Mouse (Mus musculus): ENCODE data around the gene Olfr467. TPM values are rescaled to one million over a fixed set of nuclear protein-coding genes. Genes with fewer than 3 reads are reported as not detected.

Gene Olfr467
- polyA plus RNA-seq (2014; fragmentation: Nextera tagmentation; extraction: Ambion mirVana): not detected in 2 replicates

- Histone ChIP-seq H3K9ac (replicated peaks; ENCODE audit: low read depth, low read length) (no peak within 1 kb of the TSS), H3K4me3 (ENCODE audit: low read depth, low read length) (no peak within 1 kb of the TSS), H3K27ac (ENCODE audit: low read depth, low read length) (no peak within 1 kb of the TSS), H3K4me1 (ENCODE audit: control insufficient read depth, insufficient read depth, low read length) (no peaks in the 10 kb centered on the region), H3K9me3 (ENCODE audit: control insufficient read depth, low read length) (no peaks in the 10 kb centered on the region), H3K36me3 (ENCODE audit: control insufficient read depth, insufficient read depth, low read length) (no peaks in the 10 kb centered on the region), H3K27me3 (ENCODE audit: control insufficient read depth, insufficient read depth, low read length) (no peaks in the 10 kb centered on the region), H3K4me2 (ENCODE audit: low read depth, low read length) (no peak within 1 kb of the TSS)
- ATAC-seq (ENCODE audit: low read depth): no peak
Measured at GRCm38 (mm10) chr7:107811963-107812362, at the start of gene Olfr467. Gene Olfr467 (plus strand): TSS chr7:107812263.

- no peak for ATAC-seq (ENCODE audit: low read depth)
- Histone ChIP-seq H3K4me2 (ENCODE audit: low read depth, low read length) (no peak overlapping the region), H3K27me3 (ENCODE audit: control insufficient read depth, insufficient read depth, low read length) (no peaks in the 10 kb centered on the region), H3K4me1 (ENCODE audit: control insufficient read depth, insufficient read depth, low read length) (no peaks in the 10 kb centered on the region), H3K4me3 (ENCODE audit: low read depth, low read length) (no peak overlapping the region), H3K27ac (ENCODE audit: low read depth, low read length) (no peak overlapping the region), H3K9ac (replicated peaks; ENCODE audit: low read depth, low read length) (no peak overlapping the region), H3K36me3 (ENCODE audit: control insufficient read depth, insufficient read depth, low read length) (no peaks in the 10 kb centered on the region), H3K9me3 (ENCODE audit: control insufficient read depth, low read length) (no peaks in the 10 kb centered on the region)
- 58% methylated on average over 6 of the region's 6 CpGs for WGBS
Measured at GRCm38 (mm10) chr7:107770812-107771211, 41.3 kb upstream of the Olfr467 start.

GRCm38 (mm10) chr7:107778216-107778615, 33.8 kb upstream of the Olfr467 start:
- Histone ChIP-seq H3K4me1 (ENCODE audit: control insufficient read depth, insufficient read depth, low read length) (no peaks in the 10 kb centered on the region), H3K4me3 (ENCODE audit: low read depth, low read length) (no peak overlapping the region), H3K36me3 (ENCODE audit: control insufficient read depth, insufficient read depth, low read length) (no peaks in the 10 kb centered on the region), H3K4me2 (ENCODE audit: low read depth, low read length) (no peak overlapping the region), H3K27ac (ENCODE audit: low read depth, low read length) (no peak overlapping the region), H3K27me3 (ENCODE audit: control insufficient read depth, insufficient read depth, low read length) (no peaks in the 10 kb centered on the region), H3K9me3 (ENCODE audit: control insufficient read depth, low read length) (no peaks in the 10 kb centered on the region), H3K9ac (replicated peaks; ENCODE audit: low read depth, low read length) (no peak overlapping the region)
- 95% methylated on average over 1 of the region's 1 CpGs for WGBS
- ATAC-seq (ENCODE audit: low read depth): no peak

DNA sequence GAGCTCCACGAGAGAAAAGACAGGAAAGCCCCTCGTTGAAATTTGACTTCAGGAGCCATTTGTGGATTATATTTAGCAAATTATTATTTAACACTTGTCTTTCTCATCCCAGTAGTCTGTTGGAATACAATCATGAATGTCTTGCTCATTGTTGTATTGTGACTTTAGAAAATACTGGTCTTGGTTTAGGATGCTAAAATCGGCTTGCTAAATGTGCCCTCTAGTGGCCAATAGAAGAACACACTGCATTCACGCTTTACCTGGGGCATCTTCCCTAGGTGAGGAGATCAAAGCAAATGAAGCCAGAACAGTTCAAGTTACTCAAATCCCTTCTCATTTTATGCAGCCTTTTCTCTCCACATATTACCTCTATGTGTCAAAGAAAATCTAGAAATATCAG, 32.5 kb upstream of the Olfr467 start:
- no peak overlapping the region for H3K27ac ChIP-seq (ENCODE audit: low read depth, low read length)
- no peak overlapping the region for H3K4me2 ChIP-seq (ENCODE audit: low read depth, low read length)
- H3K36me3 ChIP-seq (ENCODE audit: control insufficient read depth, insufficient read depth, low read length): no peaks in the 10 kb centered on the region
- no peak overlapping the region for H3K4me3 ChIP-seq (ENCODE audit: low read depth, low read length)
- WGBS: 49% methylated on average over 4 of the region's 4 CpGs
- H3K9me3 ChIP-seq (ENCODE audit: control insufficient read depth, low read length): no peaks in the 10 kb centered on the region
- ATAC-seq (ENCODE audit: low read depth): no peak; the same call in 1 of the 2 replicates
- no peaks in the 10 kb centered on the region for H3K4me1 ChIP-seq (ENCODE audit: control insufficient read depth, insufficient read depth, low read length)
- no peaks in the 10 kb centered on the region for H3K27me3 ChIP-seq (ENCODE audit: control insufficient read depth, insufficient read depth, low read length)
- H3K9ac ChIP-seq (replicated peaks; ENCODE audit: low read depth, low read length): no peak overlapping the region

GRCm38 (mm10) chr7:107787977-107788620, 24.0 kb upstream of the Olfr467 start:
- peak; percentile 54; the same call in 1 of the 2 replicates for ATAC-seq (ENCODE audit: low read depth)
- H3K9ac ChIP-seq (replicated peaks; ENCODE audit: low read depth, low read length): no peak overlapping the region
- H3K27me3 ChIP-seq (ENCODE audit: control insufficient read depth, insufficient read depth, low read length): no peaks in the 10 kb centered on the region
- no peaks in the 10 kb centered on the region for H3K36me3 ChIP-seq (ENCODE audit: control insufficient read depth, insufficient read depth, low read length)
- H3K27ac ChIP-seq (ENCODE audit: low read depth, low read length): no peak overlapping the region
- H3K4me2 ChIP-seq (ENCODE audit: low read depth, low read length): no peak overlapping the region
- no peak overlapping the region for H3K4me3 ChIP-seq (ENCODE audit: low read depth, low read length)
- no peaks in the 10 kb centered on the region for H3K4me1 ChIP-seq (ENCODE audit: control insufficient read depth, insufficient read depth, low read length)
- 58% methylated on average over 3 of the region's 3 CpGs for WGBS
- H3K9me3 ChIP-seq (ENCODE audit: control insufficient read depth, low read length): no peaks in the 10 kb centered on the region

GRCm38 (mm10) chr7:107796500-107796899, 15.6 kb upstream of the Olfr467 start:
- Histone ChIP-seq H3K4me3 (ENCODE audit: low read depth, low read length) (no peak overlapping the region), H3K27ac (ENCODE audit: low read depth, low read length) (no peak overlapping the region), H3K4me2 (ENCODE audit: low read depth, low read length) (no peak overlapping the region), H3K36me3 (ENCODE audit: control insufficient read depth, insufficient read depth, low read length) (no peaks in the 10 kb centered on the region), H3K27me3 (ENCODE audit: control insufficient read depth, insufficient read depth, low read length) (no peaks in the 10 kb centered on the region), H3K9me3 (ENCODE audit: control insufficient read depth, low read length) (no peaks in the 10 kb centered on the region), H3K4me1 (ENCODE audit: control insufficient read depth, insufficient read depth, low read length) (no peaks in the 10 kb centered on the region), H3K9ac (replicated peaks; ENCODE audit: low read depth, low read length) (no peak overlapping the region)
- WGBS: 89% methylated on average over 2 of the region's 2 CpGs
- no peak for ATAC-seq (ENCODE audit: low read depth)

DNA sequence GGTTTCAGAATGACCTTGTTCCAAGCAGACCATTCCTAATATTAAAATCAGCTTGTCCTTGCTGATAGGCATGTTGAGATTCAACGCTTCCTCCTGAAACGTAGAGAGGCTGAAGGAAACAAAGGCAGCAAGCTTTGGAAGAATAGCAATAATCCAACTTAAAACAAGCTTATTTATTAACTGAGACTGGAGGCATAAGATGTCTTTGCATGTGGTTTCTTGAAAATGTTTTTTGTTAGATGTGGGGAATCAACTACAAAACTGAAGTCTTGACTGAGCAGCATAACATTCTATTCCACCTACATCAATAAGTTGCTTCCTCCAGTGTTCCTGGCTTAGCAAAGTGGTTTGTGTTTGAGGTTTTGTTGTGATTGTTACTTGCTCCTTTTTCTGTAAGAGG, 11.0 kb upstream of the Olfr467 start, which contains the start of gene Ovch2:
Ovch2 (minus strand) TSS at position 101 of the 400 bp plus-strand sequence.
- no peak within 1 kb of the TSS for H3K4me2 ChIP-seq (ENCODE audit: low read depth, low read length)
- WGBS: 97% methylated on average over 2 of the region's 2 CpGs
- no peak for ATAC-seq (ENCODE audit: low read depth)

GRCm38 (mm10) chr7:107802138-107802537, 9.9 kb upstream of the Olfr467 start:
- no peaks in the 10 kb centered on the region for H3K4me1 ChIP-seq (ENCODE audit: control insufficient read depth, insufficient read depth, low read length)
- ATAC-seq (ENCODE audit: low read depth): no peak
- H3K36me3 ChIP-seq (ENCODE audit: control insufficient read depth, insufficient read depth, low read length): no peaks in the 10 kb centered on the region
- H3K9ac ChIP-seq (replicated peaks; ENCODE audit: low read depth, low read length): no peak overlapping the region
- H3K27ac ChIP-seq (ENCODE audit: low read depth, low read length): no peak overlapping the region
- no peaks in the 10 kb centered on the region for H3K9me3 ChIP-seq (ENCODE audit: control insufficient read depth, low read length)
- H3K4me3 ChIP-seq (ENCODE audit: low read depth, low read length): no peak overlapping the region
- H3K27me3 ChIP-seq (ENCODE audit: control insufficient read depth, insufficient read depth, low read length): no peaks in the 10 kb centered on the region
- 82% methylated on average over 3 of the region's 3 CpGs for WGBS
- no peak overlapping the region for H3K4me2 ChIP-seq (ENCODE audit: low read depth, low read length)

More for the DNA sequence above, 11.0 kb upstream of the Olfr467 start, which contains the start of gene Ovch2:
- Histone ChIP-seq H3K4me3 (ENCODE audit: low read depth, low read length) (no peak within 1 kb of the TSS), H3K4me1 (ENCODE audit: control insufficient read depth, insufficient read depth, low read length) (no peaks in the 10 kb centered on the region), H3K9me3 (ENCODE audit: control insufficient read depth, low read length) (no peaks in the 10 kb centered on the region), H3K36me3 (ENCODE audit: control insufficient read depth, insufficient read depth, low read length) (no peaks in the 10 kb centered on the region), H3K27ac (ENCODE audit: low read depth, low read length) (no peak within 1 kb of the TSS), H3K9ac (replicated peaks; ENCODE audit: low read depth, low read length) (no peak within 1 kb of the TSS), H3K27me3 (ENCODE audit: control insufficient read depth, insufficient read depth, low read length) (no peaks in the 10 kb centered on the region)

- H3K4me2 ChIP-seq (ENCODE audit: low read depth, low read length): no peak overlapping the region
- H3K27ac ChIP-seq (ENCODE audit: low read depth, low read length): no peak overlapping the region
- H3K9me3 ChIP-seq (ENCODE audit: control insufficient read depth, low read length): no peaks in the 10 kb centered on the region
- H3K36me3 ChIP-seq (ENCODE audit: control insufficient read depth, insufficient read depth, low read length): no peaks in the 10 kb centered on the region
- no peak overlapping the region for H3K9ac ChIP-seq (replicated peaks; ENCODE audit: low read depth, low read length)
- H3K4me1 ChIP-seq (ENCODE audit: control insufficient read depth, insufficient read depth, low read length): no peaks in the 10 kb centered on the region
- ATAC-seq (ENCODE audit: low read depth): no peak
- H3K27me3 ChIP-seq (ENCODE audit: control insufficient read depth, insufficient read depth, low read length): no peaks in the 10 kb centered on the region
- no peak overlapping the region for H3K4me3 ChIP-seq (ENCODE audit: low read depth, low read length)
Measured at GRCm38 (mm10) chr7:107819442-107819841, 7.4 kb downstream of the Olfr467 start.
